Mouse (Mus musculus): ENCODE measurements around the gene Pou2af1.

Pou2af1 gene

GRCm38 (mm10) chr9:51213023-51213728 lies at the start of gene Pou2af1:
Gene Pou2af1 (plus strand): TSS chr9:51213708.
- ChIA-PET POLR2A (interaction anchor here in 1 of 4 experiments (0.7 kb wide), 1 partner anchor 69 kb away, joined by 3 read pairs; no protein-coding TSS in a partner anchor), CTCF (interaction anchor here in 1 of 4 experiments (0.6 kb wide), 2 partner anchors 23 to 61 kb away, joined by 3 read pairs; no protein-coding TSS in a partner anchor)

- ChIA-PET CTCF (interaction anchor here in 1 of 4 experiments (0.6 kb wide), 1 partner anchor 128 kb away, joined by 3 read pairs; no protein-coding TSS in a partner anchor), POLR2A (no interaction called here)
These were observed 49.5 kb upstream of the Pou2af1 start for GRCm38 (mm10) chr9:51163989-51164388.

- ChIA-PET POLR2A (no interaction called here), CTCF (no interaction called here)
These were observed 48.0 kb upstream of the Pou2af1 start, which contains the start of gene Gm32742 for GRCm38 (mm10) chr9:51165312-51166180. Gene Gm32742 (minus strand): TSS chr9:51165517.

GRCm38 (mm10) chr9:51167954-51168353 lies 45.6 kb upstream of the Pou2af1 start:
- CTCF ChIA-PET = interaction anchor here in 1 of 4 experiments (0.6 to 1.5 kb wide), 2 partner anchors 125 to 956 kb away, joined by 3 to 5 read pairs; no protein-coding TSS in a partner anchor
- POLR2A ChIA-PET = no interaction called here

- ChIA-PET CTCF (interaction anchor here in 1 of 4 experiments (1.5 kb wide), 1 partner anchor 124 kb away, joined by 3 read pairs; no protein-coding TSS in a partner anchor), POLR2A (no interaction called here)
These were observed 44.8 kb upstream of the Pou2af1 start for GRCm38 (mm10) chr9:51168698-51169097.

- CTCF ChIA-PET = interaction anchor here in 1 of 4 experiments (1.5 kb wide), 1 partner anchor 124 kb away, joined by 3 read pairs; no protein-coding TSS in a partner anchor
- POLR2A ChIA-PET = no interaction called here
These were observed 44.4 kb upstream of the Pou2af1 start for GRCm38 (mm10) chr9:51169133-51169532.

- ChIA-PET CTCF (no interaction called here), POLR2A (no interaction called here)
These were observed 43.2 kb upstream of the Pou2af1 start for GRCm38 (mm10) chr9:51170298-51170697.

- ChIA-PET POLR2A (no interaction called here), CTCF (interaction anchor here in 2 of 4 experiments (0.9 to 1.9 kb wide), 2 partner anchors 13 kb away, joined by 4 to 6 read pairs; no protein-coding TSS in a partner anchor)
These were observed 38.5 kb upstream of the Pou2af1 start for GRCm38 (mm10) chr9:51174890-51175464.

- CTCF ChIA-PET = interaction anchor here in 1 of 4 experiments (0.9 kb wide), 1 partner anchor 14 kb away, joined by 4 read pairs; no protein-coding TSS in a partner anchor
- POLR2A ChIA-PET = no interaction called here
These were observed 37.8 kb upstream of the Pou2af1 start for GRCm38 (mm10) chr9:51175722-51176121.

- CTCF ChIA-PET = interaction anchor here in 1 of 4 experiments (1.0 kb wide), 1 partner anchor 16 kb away, joined by 3 read pairs; no protein-coding TSS in a partner anchor
- POLR2A ChIA-PET = no interaction called here
These were observed 35.2 kb upstream of the Pou2af1 start for GRCm38 (mm10) chr9:51178297-51178696.

- CTCF ChIA-PET = interaction anchor here in 1 of 4 experiments (0.6 kb wide), 1 partner anchor 44 kb away, joined by 3 read pairs; no protein-coding TSS in a partner anchor
These were observed 32.9 kb upstream of the Pou2af1 start for GRCm38 (mm10) chr9:51180621-51181020.

GRCm38 (mm10) chr9:51182716-51183710 lies 30.5 kb upstream of the Pou2af1 start:
- CTCF ChIA-PET = no interaction called here
- POLR2A ChIA-PET = interaction anchor here in 2 of 4 experiments (0.5 to 0.7 kb wide), 2 partner anchors 31 to 109 kb away, joined by 3 read pairs; no protein-coding TSS in a partner anchor

More at GRCm38 (mm10) chr9:51180621-51181020, 32.9 kb upstream of the Pou2af1 start:
- POLR2A ChIA-PET = no interaction called here

- POLR2A ChIA-PET = interaction anchor here in 1 of 4 experiments (0.7 kb wide), 1 partner anchor 208 kb away, joined by 3 read pairs; no protein-coding TSS in a partner anchor
- CTCF ChIA-PET = no interaction called here
These were observed 28.1 kb upstream of the Pou2af1 start for GRCm38 (mm10) chr9:51185386-51185785.

GRCm38 (mm10) chr9:51185871-51186270 lies 27.6 kb upstream of the Pou2af1 start:
- ChIA-PET CTCF (interaction anchor here in 1 of 4 experiments (0.7 kb wide), 1 partner anchor 71 kb away, joined by 5 read pairs; no protein-coding TSS in a partner anchor), POLR2A (interaction anchor here in 1 of 4 experiments (0.7 kb wide), 1 partner anchor 207 kb away, joined by 3 read pairs; no protein-coding TSS in a partner anchor)

- ChIA-PET POLR2A (no interaction called here), CTCF (interaction anchor here in 2 of 4 experiments (0.6 to 1.2 kb wide), 2 partner anchors 715 to 1118 kb away, joined by 3 read pairs; no protein-coding TSS in a partner anchor)
These were observed 22.9 kb upstream of the Pou2af1 start for GRCm38 (mm10) chr9:51190655-51191054.

- POLR2A ChIA-PET = no interaction called here
- CTCF ChIA-PET = no interaction called here
These were observed 18.7 kb upstream of the Pou2af1 start for GRCm38 (mm10) chr9:51194790-51195189.

GRCm38 (mm10) chr9:51208974-51209332 lies 4.6 kb upstream of the Pou2af1 start:
- CTCF ChIA-PET = no interaction called here
- POLR2A ChIA-PET = no interaction called here

- CTCF ChIA-PET = no interaction called here
- POLR2A ChIA-PET = no interaction called here
These were observed 2.3 kb upstream of the Pou2af1 start for GRCm38 (mm10) chr9:51211191-51211590.
